Mouse (Mus musculus): ENCODE measurements around the gene Tstd1. TPM values are rescaled to one million over a fixed set of nuclear protein-coding genes. Genes with fewer than 3 reads are reported as not detected.
A peak's percentile ranks its signal among the peaks of the same experiment; 100 is the strongest.

Gene Tstd1
- total RNA-seq (2022) = 1 to 10 TPM; 1.5 to 3.2 (median 2.4) TPM

DNA sequence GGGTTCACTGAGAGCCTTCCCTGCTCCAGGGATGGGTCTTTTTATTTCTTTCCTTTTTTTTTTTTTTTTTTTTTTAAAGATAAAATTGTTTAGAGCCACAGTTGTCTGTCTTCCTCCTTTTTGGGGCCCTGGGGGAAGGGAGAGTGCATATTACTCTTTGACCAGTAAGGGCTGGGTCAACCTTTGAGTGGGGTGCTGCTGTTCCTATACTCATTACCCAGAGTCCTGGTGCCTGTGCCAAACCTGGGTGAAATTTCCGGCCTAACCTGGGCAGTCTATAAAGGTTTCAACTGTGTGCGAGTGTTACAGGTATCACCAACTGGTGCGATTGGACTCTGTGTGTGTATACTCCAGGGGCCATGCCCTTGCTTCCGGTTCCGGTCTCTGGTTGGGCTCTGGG is at the start of gene Tstd1:
Gene Tstd1 (plus strand): TSS at position 213 of the 400 bp plus-strand sequence.
- DNase-seq (ENCODE audit: low spot score in 2 of 2) = no peak

DNA sequence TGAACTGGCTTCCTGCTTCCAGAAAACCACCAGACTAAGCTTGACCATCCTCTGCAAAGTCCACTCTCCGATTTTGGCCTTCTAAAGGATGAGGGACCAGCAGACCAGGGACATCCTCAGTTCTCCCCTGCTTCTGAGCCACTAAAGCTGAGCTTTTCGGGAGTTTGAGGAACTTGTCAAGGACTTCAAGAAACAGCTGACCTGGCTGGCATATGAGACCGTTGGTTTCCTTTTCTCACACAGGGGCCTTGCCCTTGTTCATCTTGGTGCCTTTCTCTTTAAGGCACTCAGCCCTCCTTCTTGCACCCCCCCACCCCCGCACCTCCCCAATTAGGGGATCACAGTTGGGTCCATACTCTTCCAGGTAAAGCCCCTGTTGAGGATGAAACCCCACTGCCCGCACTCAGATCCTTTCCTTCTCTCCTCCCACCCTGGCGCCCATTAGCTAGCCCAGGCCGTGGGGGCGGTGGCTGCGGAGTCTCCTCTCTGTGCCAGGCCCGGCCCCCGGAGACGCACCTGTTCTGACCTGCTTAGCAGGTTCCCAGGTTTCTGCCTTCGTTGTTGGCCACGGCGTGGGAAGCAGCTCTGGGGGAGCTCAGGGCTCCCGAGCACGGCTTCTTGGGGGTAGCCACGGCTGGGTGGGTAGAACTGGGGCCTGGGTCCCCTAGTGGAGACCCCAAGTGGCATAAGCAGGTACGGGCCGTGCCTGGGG is 48.7 kb upstream of the Tstd1 start, which contains the start of gene Nectin4:
Gene Nectin4 (plus strand): TSS at position 255 of the 712 bp plus-strand sequence.
- DNase-seq (ENCODE audit: low spot score in 2 of 2) = no peak

DNA sequence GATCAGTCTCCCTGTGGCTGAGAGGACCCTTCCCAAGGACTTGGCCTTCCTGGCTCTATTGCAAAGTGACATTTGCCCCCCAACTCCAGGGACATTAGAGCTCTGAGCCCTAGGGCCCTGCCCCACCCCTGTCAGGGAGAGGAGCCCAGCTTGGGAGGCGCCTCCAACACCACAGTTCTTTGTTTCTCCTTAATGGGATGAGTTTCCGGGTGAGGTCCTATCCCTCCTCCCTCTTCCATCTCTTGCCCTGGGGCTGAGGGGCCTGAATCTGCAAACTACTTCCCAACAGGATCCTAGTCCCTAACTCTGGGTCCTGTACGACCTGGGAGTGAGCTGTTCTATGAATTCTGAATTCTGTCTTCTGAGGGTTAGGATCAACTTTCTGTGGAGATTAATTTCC is 45.8 kb upstream of the Tstd1 start:
- no peak for DNase-seq (ENCODE audit: low spot score in 2 of 2)

DNA sequence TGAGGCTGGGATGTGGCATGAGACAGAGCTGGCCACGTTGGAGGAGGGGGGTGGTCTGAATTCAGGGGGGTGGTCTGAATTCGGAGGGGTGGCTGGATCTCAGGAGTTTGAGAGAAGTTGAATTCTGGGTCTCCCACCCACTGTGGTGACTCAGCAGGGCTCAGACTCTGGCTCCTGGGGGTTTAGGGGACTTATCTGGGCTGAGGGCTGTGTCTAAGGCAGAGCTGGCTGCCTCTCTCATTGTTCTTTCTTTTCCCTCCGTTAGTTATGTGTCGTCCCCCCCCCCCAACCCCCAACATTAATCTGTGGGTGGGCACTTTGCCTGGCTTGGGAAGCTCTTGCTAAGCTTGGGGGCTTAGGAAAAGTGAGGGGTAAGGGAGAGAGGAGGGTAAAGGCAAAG is 44.7 kb upstream of the Tstd1 start:
- no peak for DNase-seq (ENCODE audit: low spot score in 2 of 2)

DNA sequence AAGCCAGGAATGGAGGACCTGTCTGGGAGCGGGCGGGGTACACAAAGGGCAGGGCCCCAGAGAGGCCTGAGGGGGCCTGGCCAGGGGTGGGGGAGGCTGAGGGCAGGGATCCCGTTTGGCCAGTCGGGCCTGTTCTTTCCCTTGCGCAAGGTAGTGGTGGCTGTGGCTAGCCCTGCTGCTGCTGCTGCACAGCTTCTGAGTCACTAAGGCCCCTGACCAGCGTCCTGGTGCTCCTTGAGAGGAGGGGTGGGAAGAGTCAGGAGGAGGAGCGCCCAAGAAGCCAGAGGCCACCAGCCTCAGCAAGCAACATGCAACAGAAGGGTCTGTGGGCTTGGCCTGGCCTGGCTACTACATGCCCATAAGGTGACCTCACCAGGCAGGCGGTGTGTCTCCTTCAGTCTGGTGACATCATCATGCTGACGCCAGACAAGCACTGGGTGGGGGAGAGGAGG is 43.0 kb upstream of the Tstd1 start:
- DNase-seq (ENCODE audit: low spot score in 2 of 2) = no peak

DNA sequence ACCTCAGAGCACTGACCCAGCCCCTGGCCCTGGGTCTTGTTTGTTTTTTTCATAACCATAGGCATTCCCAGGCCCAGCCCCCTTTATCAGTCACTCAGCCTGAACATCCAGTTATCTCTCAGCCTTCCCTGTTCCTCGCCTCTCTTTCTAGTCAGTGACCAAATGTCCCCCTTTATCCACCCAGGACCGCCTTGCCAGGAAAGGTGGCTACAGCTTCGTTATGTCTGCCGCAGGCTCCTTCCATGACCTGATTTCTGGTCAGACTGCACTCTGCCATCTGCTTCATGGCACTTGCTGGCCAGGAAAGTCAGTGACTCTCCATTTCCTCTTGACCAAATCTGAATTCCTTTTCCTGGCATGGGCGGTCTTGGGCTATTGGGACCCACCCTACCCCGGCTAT is 40.4 kb upstream of the Tstd1 start:
- DNase-seq (ENCODE audit: low spot score in 2 of 2) = no peak

DNA sequence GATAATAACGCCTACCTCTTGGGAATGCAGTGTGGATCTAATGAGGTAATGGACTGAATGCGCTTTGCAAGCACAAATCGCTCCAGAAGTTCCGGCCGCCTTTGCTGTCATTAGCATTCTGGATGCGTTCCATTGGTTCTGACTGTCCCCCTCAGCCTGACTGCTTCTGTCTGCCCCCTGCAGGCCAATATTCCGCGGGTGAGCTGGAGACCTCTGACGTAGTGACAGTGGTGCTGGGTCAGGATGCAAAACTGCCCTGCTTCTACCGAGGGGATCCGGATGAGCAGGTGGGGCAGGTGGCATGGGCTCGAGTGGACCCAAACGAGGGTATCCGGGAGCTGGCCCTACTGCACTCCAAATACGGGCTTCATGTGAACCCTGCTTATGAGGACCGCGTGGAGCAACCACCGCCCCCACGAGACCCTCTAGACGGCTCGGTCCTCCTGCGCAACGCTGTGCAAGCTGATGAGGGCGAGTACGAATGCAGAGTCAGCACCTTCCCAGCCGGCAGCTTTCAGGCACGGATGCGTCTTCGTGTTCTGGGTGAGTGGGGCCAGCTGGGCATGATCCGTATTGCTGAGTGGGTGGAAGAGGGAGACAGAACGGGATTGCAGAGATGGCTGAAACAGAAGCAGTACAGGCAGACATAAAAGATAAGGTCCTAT is 38.6 kb upstream of the Tstd1 start:
- peak; percentile 46 to 71 for DNase-seq (ENCODE audit: low spot score in 2 of 2)

DNA sequence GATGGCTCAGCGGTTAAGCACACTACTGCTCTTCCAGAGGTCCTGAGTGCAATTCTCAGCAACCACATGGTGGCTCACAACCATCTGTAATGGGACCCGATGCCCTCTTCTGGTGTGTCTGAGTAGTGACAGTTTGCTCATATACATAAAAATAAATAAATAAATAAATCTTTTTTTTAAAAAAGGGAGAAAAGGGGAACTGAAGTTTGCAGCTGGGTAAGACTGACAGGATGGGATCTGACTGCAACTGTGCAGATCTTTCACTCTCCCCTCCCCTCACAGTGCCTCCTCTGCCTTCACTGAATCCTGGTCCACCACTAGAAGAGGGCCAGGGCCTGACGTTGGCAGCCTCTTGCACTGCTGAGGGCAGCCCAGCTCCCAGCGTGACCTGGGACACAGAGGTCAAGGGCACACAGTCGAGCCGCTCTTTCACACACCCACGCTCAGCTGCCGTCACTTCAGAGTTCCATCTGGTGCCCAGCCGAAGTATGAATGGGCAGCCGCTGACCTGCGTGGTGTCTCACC is 36.5 kb upstream of the Tstd1 start:
- no peak for DNase-seq (ENCODE audit: low spot score in 2 of 2)

DNA sequence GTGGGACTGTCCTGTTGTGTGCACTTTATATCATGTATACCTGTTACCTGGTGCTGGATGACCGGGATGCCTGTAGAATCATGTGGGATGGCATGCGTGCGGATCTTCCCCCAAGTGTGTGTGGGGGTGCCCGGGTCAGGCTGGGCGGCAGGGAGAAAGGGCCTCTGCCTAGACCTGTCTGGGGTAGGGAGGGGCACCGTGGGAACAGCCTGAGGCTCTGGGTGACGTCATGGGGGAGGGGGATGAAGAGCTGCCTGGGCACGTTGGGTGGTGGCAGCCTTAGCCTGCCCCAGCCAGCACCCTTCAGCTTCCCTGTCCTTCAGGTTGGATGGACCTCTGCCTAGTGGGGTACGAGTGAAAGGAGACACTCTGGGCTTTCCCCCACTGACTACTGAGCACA is 34.3 kb upstream of the Tstd1 start:
- DNase-seq (ENCODE audit: low spot score in 2 of 2) = no peak

DNA sequence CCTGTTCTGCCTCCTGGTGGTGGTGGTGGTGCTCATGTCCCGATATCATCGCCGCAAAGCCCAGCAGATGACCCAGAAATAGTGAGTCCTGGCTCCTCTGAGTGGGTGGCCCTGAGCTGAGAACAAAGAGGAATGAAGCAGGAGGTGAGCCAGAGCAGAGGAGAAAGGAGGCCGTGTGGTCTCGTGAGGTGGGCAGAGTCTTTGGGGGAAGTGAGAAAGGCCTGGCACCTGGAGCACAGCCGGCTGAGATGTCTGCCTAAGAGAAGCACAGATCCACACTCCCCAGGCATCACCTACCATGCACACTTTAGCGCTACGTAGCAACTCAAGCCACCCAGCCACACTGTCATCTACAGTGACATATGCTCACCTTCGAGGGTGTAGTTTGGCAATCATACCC is 33.5 kb upstream of the Tstd1 start:
- DNase-seq (ENCODE audit: low spot score in 2 of 2) = no peak

DNA sequence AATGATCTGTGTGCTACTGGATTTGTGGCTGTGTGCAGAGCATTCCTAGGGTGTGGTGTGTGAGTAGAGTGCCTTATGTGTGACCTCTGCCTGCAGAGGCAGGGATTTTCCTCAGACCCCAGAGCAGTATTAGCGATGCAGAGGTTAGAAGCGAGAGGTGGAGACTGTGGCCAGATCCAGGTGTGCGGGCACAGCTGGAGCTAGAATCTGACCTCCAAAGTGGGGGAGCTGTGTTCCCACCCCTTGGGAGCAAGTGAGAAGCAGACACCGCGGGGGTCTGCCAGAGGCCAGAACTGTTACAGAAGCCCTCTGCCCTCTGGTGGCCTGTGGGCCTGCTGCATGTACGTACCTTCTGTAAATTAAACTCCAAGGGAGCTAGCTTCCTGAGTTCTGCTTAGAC is 31.6 kb upstream of the Tstd1 start:
- DNase-seq (ENCODE audit: low spot score in 2 of 2) = no peak

DNA sequence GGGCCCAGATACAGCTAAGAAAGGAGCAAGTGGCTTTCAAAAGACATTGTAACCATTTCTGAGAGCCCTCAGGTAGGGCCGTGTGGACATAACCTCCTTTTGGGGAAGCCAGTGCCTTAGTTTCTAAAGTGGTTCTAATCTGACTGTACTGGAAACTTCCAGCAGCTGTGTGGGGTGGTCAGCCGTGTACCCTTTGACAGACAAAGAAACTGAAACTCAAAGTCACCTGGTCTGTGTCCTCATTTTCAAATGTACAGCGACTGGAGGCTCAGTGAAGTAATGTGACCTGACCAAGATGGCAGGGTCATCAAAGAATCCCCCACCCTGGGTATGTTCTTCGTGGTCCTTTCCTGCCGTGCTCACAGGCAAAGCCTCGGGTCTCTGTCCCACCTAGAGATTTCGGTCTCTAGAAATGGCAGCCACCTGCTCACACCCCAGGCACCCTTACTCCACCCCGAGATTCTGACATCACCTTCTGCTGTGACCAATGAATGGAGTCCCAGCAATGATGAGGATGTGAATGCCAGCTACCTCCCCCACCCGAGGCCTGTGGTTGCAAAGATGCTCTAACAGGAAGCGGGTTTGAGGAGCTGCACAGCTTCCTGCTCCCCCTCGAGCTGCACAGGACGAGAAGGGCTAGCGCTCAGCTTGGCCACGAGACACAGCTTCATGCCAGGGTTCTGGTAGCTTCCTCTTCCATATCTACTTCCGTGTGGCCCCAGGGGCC is 30.1 kb upstream of the Tstd1 start, which contains the start of gene Arhgap30:
Gene Arhgap30 (plus strand): TSS at position 579 of the 727 bp plus-strand sequence.
- no peak for DNase-seq (ENCODE audit: low spot score in 2 of 2)

DNA sequence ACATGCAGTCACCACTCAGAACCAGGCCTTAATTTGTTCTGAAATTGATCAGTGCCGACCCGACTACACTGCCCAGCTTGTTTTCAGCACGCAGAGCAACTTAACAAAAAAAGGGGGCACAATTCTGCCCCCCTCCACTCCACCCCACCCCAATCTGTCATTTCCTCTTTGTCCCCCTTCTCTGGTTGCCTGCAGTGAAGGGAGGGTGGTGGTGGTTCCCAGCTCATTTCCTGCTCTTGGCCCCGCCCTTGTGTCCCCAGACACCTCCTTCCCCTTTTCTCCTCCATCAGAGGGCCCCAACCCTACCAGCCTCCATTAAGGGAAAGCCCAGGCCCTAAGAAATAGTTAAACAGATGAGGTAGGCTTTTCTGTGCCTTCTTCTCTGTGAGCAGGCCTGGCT is 28.6 kb upstream of the Tstd1 start:
- no peak for DNase-seq (ENCODE audit: low spot score in 2 of 2)

DNA sequence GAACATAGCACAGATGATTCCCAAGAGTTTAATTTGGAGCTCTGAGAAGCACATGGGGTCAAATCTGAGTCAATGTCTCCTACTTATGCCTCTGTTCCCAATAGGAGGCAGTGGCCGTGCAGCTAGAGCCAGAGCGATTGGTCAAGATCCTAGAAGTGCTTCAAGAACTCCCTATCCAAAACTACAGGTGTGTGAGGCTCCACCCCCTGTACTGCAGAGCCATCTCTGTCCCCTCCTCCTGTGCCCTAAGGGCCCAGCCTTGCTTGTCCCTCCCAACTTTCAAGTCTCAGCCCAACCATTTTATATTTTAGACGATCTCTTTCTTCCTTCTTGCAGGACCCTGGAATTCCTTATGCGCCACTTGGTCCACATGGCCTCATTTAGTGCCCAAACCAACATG is 16.9 kb upstream of the Tstd1 start:
- no peak for DNase-seq (ENCODE audit: low spot score in 2 of 2)

DNA sequence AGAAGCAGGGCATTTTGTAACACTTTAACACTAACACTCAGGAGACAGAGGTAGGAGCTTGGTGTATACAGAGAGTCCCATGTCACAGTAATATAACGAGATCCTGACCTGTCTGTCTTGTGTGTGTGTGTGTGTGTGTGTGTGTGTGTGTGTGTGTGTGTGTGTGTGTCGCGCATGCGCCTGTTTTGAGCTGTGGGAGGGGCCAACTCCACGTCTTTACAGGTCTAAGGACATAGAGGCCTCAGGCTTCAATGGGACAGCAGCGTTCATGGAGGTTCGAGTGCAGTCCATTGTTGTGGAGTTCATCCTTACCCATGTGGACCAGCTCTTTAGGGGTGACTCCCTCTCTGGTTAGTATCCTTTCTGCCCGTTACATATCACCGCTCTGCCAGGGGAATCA is 15.7 kb upstream of the Tstd1 start:
- DNase-seq (ENCODE audit: low spot score in 2 of 2) = no peak

DNA sequence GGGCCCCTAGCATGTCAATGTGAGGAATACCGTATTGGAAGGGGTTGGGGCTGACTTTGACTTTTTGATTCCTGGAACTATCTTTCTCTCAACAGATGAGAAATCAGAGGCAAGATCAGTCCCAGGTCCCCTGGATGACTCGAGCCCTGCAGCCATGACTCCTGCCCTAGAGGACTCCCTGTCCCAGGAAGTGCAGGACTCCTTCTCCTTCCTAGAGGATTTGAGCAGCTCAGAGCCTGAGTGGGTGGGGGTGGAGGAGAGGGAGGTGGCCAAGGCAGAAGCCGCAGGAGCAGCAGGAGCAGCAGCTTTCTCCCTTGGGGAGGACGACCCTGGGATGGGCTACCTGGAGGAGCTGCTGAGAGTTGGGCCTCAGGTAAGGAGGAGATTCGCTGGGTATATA is 11.4 kb upstream of the Tstd1 start:
- DNase-seq (ENCODE audit: low spot score in 2 of 2) = no peak

DNA sequence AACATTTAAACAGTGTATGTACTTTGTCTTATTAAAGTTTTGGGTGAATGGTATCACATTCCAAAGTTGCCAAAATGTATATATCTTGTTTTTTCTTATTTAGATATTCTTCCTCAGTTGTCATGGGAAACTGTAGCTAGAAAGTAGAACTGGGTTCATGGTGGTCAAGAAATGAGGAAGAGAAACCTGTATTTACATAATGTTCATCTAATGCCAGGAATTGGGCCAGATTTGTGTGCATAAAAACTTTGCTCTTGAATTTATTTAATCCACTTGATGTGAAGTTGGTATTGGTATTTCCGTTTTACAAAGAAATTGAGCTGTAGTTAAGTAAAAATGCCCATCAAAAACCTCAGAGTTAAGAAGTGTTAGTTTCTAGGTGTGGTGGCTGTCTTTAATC is 8.4 kb upstream of the Tstd1 start:
- DNase-seq (ENCODE audit: low spot score in 2 of 2) = no peak

DNA sequence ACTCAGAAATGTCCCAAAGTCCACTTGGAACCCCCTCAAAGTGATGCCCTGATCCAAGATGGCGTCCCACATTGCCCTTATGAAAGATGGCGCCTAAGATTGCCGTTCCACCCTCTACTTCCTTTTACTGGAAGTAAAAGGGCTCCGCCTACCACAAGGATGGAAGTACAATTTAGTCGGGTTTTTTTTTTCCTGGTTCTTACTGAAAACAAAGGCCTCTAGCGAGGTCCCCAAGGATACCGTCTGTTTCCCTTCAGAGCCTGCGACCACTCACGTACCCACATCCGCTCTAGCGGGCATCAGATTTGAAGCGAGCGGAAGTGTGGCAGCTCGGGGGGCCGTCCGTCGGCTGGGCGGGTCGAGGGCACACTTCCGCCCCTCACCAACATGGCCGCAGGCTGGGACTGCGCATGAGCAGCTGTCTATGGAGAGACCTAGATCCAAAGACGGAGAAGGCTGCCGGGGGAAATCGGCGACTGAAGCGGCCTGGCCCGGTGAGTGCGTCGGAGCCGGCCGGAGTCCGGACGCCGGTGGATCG is 7.7 kb upstream of the Tstd1 start, which contains the start of gene Usf1:
Gene Usf1 (plus strand): TSS at position 367 of the 538 bp plus-strand sequence.
- peak; percentile 92 to 93 for DNase-seq (ENCODE audit: low spot score in 2 of 2)

DNA sequence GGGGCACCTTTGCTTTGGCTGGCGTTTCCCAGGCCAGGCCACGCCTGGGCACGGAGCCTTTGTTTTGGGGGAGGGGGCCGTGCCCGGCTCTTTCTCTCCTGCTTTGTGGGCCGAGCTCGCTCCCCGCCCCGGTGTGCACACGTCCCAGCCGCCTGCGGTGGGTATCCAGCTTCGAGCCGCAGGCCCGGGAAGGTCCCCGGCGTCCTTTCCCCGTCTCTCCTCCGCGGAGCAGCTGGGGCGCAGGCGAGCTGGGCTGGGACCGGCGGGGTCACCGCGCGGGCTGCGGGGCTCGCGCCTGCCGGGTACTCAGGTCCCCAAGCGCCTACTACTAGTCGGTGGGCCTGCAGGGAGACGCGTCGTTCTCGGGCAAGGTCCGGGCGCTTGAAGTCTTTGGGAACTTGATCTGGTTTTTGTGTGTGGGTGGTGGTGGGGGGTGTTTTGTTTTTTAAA is 7.2 kb upstream of the Tstd1 start:
- DNase-seq (ENCODE audit: low spot score in 2 of 2) = no peak

DNA sequence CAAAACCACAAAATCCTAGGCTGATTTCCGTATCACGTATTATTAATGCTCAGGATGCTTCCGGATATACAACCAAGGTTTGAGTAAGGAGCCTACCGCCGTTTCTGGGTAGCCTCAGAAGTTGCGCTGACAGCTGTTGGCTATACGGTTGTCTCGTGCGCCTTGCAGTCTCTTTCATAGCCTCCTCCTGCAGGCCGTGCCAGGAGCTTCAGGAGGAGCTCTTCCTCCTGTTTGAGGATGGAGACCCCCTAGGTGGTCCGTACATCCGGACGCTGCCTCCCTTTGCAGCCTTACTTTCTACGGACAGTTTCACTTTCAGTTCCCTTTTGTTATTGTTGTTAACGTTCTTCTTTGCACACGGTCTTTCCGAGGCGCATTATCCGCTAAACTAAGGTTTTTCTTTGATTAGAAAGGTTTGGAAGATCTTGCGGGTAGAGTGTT is 6.7 kb upstream of the Tstd1 start:
- DNase-seq (ENCODE audit: low spot score in 2 of 2) = peak in 1 of 2 experiments; percentile 21

DNA sequence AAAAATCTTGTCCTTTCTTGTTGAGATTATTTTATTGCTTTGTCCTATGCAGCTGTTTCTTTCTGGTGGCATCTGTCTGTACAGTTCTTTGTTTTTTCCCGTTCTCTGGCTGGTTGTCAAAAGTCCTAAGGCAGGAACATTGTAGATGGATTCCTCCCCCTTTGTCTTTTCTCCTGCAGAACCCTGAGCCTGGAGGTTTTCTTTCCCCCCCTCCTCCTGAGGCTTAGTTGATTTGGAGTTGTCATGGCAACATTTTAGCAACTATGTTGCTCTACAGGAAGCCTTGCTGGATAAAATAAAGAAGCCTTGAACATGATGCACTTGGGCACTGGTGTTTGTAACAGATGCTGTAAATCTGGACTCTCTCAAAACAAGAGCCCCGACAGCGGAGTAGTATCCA is 6.2 kb upstream of the Tstd1 start:
- no peak for DNase-seq (ENCODE audit: low spot score in 2 of 2)

DNA sequence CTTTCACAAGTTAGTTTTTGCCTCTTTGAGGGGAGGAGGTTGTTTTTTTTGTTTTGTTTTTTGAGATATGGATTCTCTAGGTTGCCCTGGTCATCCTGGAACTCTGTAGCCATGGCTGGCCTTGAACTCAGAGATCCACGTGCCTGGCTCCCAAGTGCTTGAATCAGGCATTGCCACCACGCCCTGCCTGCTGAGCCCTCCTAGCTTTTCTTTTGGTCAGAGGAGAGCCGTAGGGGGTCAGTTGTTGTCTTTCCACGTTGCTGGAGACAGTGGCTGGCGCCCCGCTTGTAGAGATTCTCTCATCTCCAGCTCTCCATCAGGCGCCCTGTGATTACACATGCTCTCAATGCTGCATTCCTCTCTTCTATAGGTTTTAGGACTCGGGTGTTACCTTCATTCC is 5.1 kb upstream of the Tstd1 start:
- DNase-seq (ENCODE audit: low spot score in 2 of 2) = no peak

All from left cerebral cortex, adult 8-10 months (tissue).